Mouse (Mus musculus): ENCODE data around the gene Nedd9. TPM values are rescaled to one million over a fixed set of nuclear protein-coding genes. Genes with fewer than 3 reads are reported as not detected.
A peak's percentile ranks its signal among the peaks of the same experiment; 100 is the strongest.

The Nedd9 gene
- polyA plus RNA-seq, 1 experiment, result 39.4 TPM

DNA sequence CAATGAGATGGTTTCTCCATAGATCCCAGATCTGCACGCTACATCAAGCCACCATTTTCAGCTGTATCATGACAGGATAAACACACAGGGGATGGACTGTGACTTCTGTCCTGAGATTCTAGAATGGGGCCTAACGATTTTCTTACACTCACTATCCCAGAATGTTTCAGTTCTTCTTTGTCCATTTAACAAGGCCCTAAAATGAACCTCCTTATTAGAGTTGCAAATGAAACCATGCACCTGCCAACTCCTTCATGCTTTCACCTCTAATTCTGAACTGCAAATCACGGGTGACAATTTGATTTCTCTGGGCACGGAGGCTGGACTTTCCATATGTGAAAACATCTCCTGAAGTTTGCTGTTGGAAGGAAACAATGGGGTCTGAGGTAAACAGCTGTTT, 111.1 kb downstream of the Nedd9 start:
- no peaks in the 10 kb centered on the region for H3K27me3 ChIP-seq (ENCODE audit: control insufficient read depth, insufficient read depth, low read length)
- no peak overlapping the region for H3K27ac ChIP-seq (ENCODE audit: control insufficient read depth, insufficient read depth, low read length)
- no peak overlapping the region for H3K4me3 ChIP-seq (ENCODE audit: control insufficient read depth, insufficient read depth, low read length)
- H3K4me1 ChIP-seq (replicated peaks; ENCODE audit: control insufficient read depth, insufficient read depth, low read length), result peaks cover 21% of the 10 kb centered on the region
- DNase-seq, result no peak
- no peaks in the 10 kb centered on the region for H3K36me3 ChIP-seq (ENCODE audit: control insufficient read depth, insufficient read depth, low read length)
- WGBS, result 95% methylated on average over 4 of the region's 4 CpGs
- no peak for TF ChIP-seq POLR2A (IDR thresholded peaks at IDR 0.05; ENCODE audit: control insufficient read depth, extremely low read depth, insufficient read depth, low read length, poor library complexity)
- no peak for TF ChIP-seq CTCF (IDR thresholded peaks at IDR 0.05; ENCODE audit: borderline replicate concordance, control insufficient read depth, extremely low read depth, insufficient read depth, low read length, poor library complexity)

DNA sequence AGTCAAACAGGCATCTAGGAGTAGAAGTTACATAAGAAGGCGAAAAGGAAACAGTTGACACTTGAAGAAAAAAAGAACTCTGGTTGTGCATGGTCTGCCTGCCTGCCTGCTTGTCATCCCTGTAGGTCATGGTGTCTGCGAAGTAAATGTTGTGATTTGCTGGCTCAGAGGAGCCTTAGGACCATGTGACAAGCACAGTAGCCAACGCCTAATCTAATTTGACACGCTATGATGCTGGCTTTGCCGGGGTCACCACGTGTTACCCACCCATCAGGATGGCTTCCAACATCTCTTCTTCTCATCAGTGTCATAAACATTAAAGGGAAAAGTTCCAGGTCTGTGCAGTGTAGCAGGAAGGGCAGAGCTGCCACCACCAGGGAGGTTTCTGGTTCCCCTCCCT, 111.5 kb downstream of the Nedd9 start:
- Histone ChIP-seq H3K36me3 (ENCODE audit: control insufficient read depth, insufficient read depth, low read length) (no peaks in the 10 kb centered on the region), H3K27me3 (ENCODE audit: control insufficient read depth, insufficient read depth, low read length) (no peaks in the 10 kb centered on the region), H3K4me3 (ENCODE audit: control insufficient read depth, insufficient read depth, low read length) (no peak overlapping the region), H3K4me1 (replicated peaks; ENCODE audit: control insufficient read depth, insufficient read depth, low read length) (peaks cover 17% of the 10 kb centered on the region), H3K27ac (ENCODE audit: control insufficient read depth, insufficient read depth, low read length) (no peak overlapping the region)
- 93% methylated on average over 6 of the region's 6 CpGs for WGBS
- TF ChIP-seq CTCF (IDR thresholded peaks at IDR 0.05; ENCODE audit: borderline replicate concordance, control insufficient read depth, extremely low read depth, insufficient read depth, low read length, poor library complexity), result no peak
- DNase-seq, result no peak

DNA sequence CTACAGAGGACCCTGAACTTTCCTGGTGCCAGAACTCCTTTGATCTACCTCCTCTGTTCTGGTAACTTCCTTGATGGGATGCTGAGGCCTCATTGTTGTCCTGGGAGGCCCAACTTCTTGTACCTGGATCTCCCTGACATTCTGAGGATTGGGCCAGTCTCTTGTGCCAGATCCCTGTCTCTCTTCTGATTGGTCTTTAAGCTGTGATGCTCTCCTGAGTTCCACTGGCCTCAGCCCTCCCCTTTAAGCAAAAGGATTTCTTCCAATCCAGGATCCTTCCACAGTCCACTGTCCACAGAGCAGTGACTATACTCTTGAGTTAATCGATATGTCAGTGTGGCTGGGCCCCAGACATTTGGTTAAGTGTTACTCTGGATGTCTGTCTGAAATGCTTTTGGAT, 112.3 kb downstream of the Nedd9 start:
- WGBS, result 97% methylated on average over 1 of the region's 1 CpGs
- Histone ChIP-seq H3K27me3 (ENCODE audit: control insufficient read depth, insufficient read depth, low read length) (no peaks in the 10 kb centered on the region), H3K4me3 (ENCODE audit: control insufficient read depth, insufficient read depth, low read length) (no peak overlapping the region)

DNA sequence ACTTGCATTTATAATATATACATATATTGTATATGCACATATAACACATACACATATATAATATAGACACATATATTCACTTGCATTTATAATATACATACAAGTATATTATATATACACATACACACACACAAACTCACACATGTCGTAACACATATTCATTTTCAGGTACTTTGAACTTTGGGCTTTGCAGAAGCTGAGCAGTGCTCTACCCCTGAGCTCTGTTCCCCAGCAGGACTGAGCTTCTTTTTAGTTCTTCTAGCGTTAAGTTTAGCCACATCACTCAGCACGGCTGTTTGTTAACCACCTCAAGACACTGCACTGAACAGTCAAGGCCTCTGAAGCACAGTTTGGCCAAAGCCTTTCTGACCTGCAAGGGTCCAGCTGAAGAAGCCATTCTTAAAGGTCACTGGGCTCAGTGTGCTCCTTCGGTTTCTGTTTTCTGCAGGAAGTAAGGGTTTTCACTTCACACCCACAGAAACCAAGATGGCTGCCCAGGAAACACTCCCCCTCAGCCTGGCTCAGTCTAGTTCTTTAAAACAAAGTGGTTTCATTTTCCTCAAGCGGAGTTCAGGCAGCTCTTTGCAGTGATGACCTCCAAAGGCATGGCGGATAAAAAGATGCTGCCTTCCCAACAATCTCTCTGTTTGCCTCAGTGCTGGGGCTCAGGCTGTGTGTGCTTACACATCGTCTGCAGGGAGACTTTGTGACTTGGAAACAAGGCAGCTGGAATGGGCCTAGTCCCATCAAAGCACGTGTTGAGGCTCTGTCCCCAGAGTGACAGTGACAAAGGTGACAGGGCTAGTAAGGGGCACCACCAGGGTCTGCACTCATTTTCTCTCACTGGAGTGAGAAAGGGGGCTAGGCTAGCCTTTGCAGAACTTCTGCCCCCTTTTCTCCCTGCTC, 114.4 kb downstream of the Nedd9 start:
- 25% methylated on average over 8 of the region's 8 CpGs for whole genome bisulfite sequencing
- DNase-seq, result peak; percentile 62
- Histone ChIP-seq H3K4me3 (ENCODE audit: control insufficient read depth, insufficient read depth, low read length) (peak overlapping the region; percentile 37), H3K27ac (ENCODE audit: control insufficient read depth, insufficient read depth, low read length) (peak overlapping the region; percentile 96), H3K4me1 (replicated peaks; ENCODE audit: control insufficient read depth, insufficient read depth, low read length) (peaks cover 12% of the 10 kb centered on the region), H3K27me3 (ENCODE audit: control insufficient read depth, insufficient read depth, low read length) (no peaks in the 10 kb centered on the region), H3K36me3 (ENCODE audit: control insufficient read depth, insufficient read depth, low read length) (no peaks in the 10 kb centered on the region)
- no peak for TF ChIP-seq CTCF (IDR thresholded peaks at IDR 0.05; ENCODE audit: borderline replicate concordance, control insufficient read depth, extremely low read depth, insufficient read depth, low read length, poor library complexity)

More for the DNA sequence above, 112.3 kb downstream of the Nedd9 start:
- TF ChIP-seq CTCF (IDR thresholded peaks at IDR 0.05; ENCODE audit: borderline replicate concordance, control insufficient read depth, extremely low read depth, insufficient read depth, low read length, poor library complexity), result no peak
- no peak for TF ChIP-seq POLR2A (IDR thresholded peaks at IDR 0.05; ENCODE audit: control insufficient read depth, extremely low read depth, insufficient read depth, low read length, poor library complexity)
- Histone ChIP-seq H3K36me3 (ENCODE audit: control insufficient read depth, insufficient read depth, low read length) (no peaks in the 10 kb centered on the region), H3K4me1 (replicated peaks; ENCODE audit: control insufficient read depth, insufficient read depth, low read length) (peaks cover 13% of the 10 kb centered on the region), H3K27ac (ENCODE audit: control insufficient read depth, insufficient read depth, low read length) (no peak overlapping the region)
- DNase-seq, result no peak

DNA sequence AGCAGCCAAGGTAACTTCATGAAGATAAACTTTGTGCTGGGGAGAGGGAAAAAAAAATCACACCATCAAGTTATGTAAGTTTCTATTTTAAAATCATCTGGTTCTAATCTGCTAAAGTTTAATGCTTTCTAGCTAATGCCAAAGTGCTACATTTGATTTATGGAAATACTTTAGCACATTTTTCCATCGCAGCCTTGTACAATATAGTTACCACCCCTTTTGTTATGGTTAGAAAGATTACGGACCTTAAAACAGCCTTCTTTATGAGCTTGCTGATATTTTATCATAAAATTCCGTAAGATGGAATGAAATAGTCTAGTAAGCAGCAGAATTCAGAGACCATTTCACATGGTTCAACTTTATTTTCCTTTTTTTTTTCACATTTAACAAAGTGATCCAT, 115.6 kb downstream of the Nedd9 start:
- TF ChIP-seq POLR2A (IDR thresholded peaks at IDR 0.05; ENCODE audit: control insufficient read depth, extremely low read depth, insufficient read depth, low read length, poor library complexity) (no peak), CTCF (IDR thresholded peaks at IDR 0.05; ENCODE audit: borderline replicate concordance, control insufficient read depth, extremely low read depth, insufficient read depth, low read length, poor library complexity) (no peak)
- H3K27ac ChIP-seq (ENCODE audit: control insufficient read depth, insufficient read depth, low read length), result no peak overlapping the region
- 91% methylated on average over 3 of the region's 3 CpGs for WGBS
- H3K36me3 ChIP-seq (ENCODE audit: control insufficient read depth, insufficient read depth, low read length), result no peaks in the 10 kb centered on the region
- H3K4me3 ChIP-seq (ENCODE audit: control insufficient read depth, insufficient read depth, low read length), result no peak overlapping the region
- H3K27me3 ChIP-seq (ENCODE audit: control insufficient read depth, insufficient read depth, low read length), result no peaks in the 10 kb centered on the region
- DNase-seq, result no peak
- H3K4me1 ChIP-seq (replicated peaks; ENCODE audit: control insufficient read depth, insufficient read depth, low read length), result peaks cover 21% of the 10 kb centered on the region

DNA sequence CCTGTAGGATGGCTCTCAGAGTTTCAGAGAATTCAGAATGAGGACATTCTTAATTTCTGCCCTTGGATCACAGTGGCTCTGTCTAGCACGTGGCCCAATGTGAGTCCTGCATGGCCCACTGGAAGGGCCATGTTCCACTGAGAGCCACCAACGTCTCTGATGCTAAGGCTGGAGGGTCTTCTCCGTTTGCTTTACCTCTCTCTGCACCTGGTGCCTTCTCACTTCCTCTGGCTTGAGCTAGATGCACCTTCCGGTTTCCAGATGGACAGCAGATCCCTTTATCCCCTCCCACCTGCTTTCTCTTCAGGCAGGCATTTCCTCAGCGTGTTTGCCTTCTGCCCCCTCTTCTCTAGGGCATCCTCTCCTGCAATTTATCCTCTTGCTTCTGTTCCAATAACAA, 118.5 kb downstream of the Nedd9 start:
- Histone ChIP-seq H3K4me3 (ENCODE audit: control insufficient read depth, insufficient read depth, low read length) (no peak overlapping the region), H3K27ac (ENCODE audit: control insufficient read depth, insufficient read depth, low read length) (no peak overlapping the region), H3K27me3 (ENCODE audit: control insufficient read depth, insufficient read depth, low read length) (no peaks in the 10 kb centered on the region), H3K4me1 (replicated peaks; ENCODE audit: control insufficient read depth, insufficient read depth, low read length) (peaks cover 20% of the 10 kb centered on the region), H3K36me3 (ENCODE audit: control insufficient read depth, insufficient read depth, low read length) (no peaks in the 10 kb centered on the region)
- TF ChIP-seq POLR2A (IDR thresholded peaks at IDR 0.05; ENCODE audit: control insufficient read depth, extremely low read depth, insufficient read depth, low read length, poor library complexity) (no peak), CTCF (IDR thresholded peaks at IDR 0.05; ENCODE audit: borderline replicate concordance, control insufficient read depth, extremely low read depth, insufficient read depth, low read length, poor library complexity) (no peak)
- 85% methylated on average over 5 of the region's 5 CpGs for WGBS
- DNase-seq, result no peak

Data from thymus, adult 2 months (tissue).